Mouse (Mus musculus) limb, embryonic 15.5 days (tissue): Measurements from ENCODE around the gene Thap8. TPM values are rescaled to one million over a fixed set of nuclear protein-coding genes. Genes with fewer than 3 reads are reported as not detected.

Source experiments
- ATAC-seq: fragments of 200-750 bp; cut with Nextera tagmentation; 2 replicates; pipeline ENCODE4 v1.8.0; 2017; ENCODE audit warnings: low read depth, moderate TSS enrichment; ENCODE audit not compliant: insufficient number of reproducible peaks, low FRiP score, low TSS enrichment
- H3K27ac ChIP-seq: fragments of 300-500 bp; sonication (generic); 2 replicates; pipeline ENCODE4 v1.5.1; 2015; ENCODE audit warnings: moderate library complexity, mild to moderate bottlenecking, inconsistent platforms
- H3K27me3 ChIP-seq: fragments of 300-500 bp; sonication (generic); 2 replicates; pipeline ENCODE4 v1.6.1; 2015; ENCODE audit warnings: inconsistent platforms
- H3K36me3 ChIP-seq: fragments of 300-500 bp; sonication (generic); 2 replicates; pipeline ENCODE4 v1.6.1; 2015; ENCODE audit warnings: inconsistent platforms
- H3K4me1 ChIP-seq: fragments of 300-500 bp; sonication (generic); 2 replicates; pipeline ENCODE4 v1.6.1; 2015; ENCODE audit warnings: inconsistent platforms
- H3K4me2 ChIP-seq: fragments of 300-500 bp; sonication (generic); 2 replicates; pipeline ENCODE4 v1.6.1; 2015; ENCODE audit warnings: mild to moderate bottlenecking, inconsistent platforms
- H3K4me3 ChIP-seq: fragments of 300-500 bp; sonication (generic); 2 replicates; pipeline ENCODE4 v1.5.1; 2015; ENCODE audit warnings: mild to moderate bottlenecking, inconsistent platforms
- H3K9ac ChIP-seq: fragments of 300-500 bp; sonication (generic); 2 replicates; pipeline ENCODE4 v1.6.1; 2015; ENCODE audit warnings: inconsistent platforms
- H3K9me3 ChIP-seq: fragments of 300-500 bp; sonication (generic); 2 replicates; pipeline ENCODE4 v1.6.1; 2016; ENCODE audit warnings: inconsistent platforms
- WGBS: fragments of 180-500 bp; shearing (Covaris S2); methylation state at CpG from one replicate; pipeline ENCODE4 v1.1.7; 2015; 5-methylcytosine and 5-hydroxymethylcytosine counted together
- polyA plus RNA-seq: library from polyadenylated mRNA; unstranded; fragments of >200 nt; fragmentation: Nextera tagmentation; extraction: Ambion mirVana; gene quantifications from 2 replicates; pipeline ENCODE4 v1.2.1, GENCODE M21; 2015

The Thap8 gene
- polyA plus RNA-seq, 1 experiment from 2014 or later: 0.26 TPM

- no peak for ATAC-seq
- Histone ChIP-seq H3K27ac (no peak overlapping the region), H3K4me3 (no peak overlapping the region), H3K4me1 (no peaks in the 10 kb centered on the region), H3K27me3 (no peaks in the 10 kb centered on the region), H3K4me2 (no peak overlapping the region), H3K36me3 (peaks cover 23% of the 10 kb centered on the region; the same call in 1 of the 2 replicates), H3K9ac (no peak overlapping the region), H3K9me3 (no peaks in the 10 kb centered on the region)
- WGBS: 91% methylated on average over 2 of the region's 2 CpGs
Observed at GRCm38 (mm10) chr7:30265041-30265440, 14.9 kb upstream of the Thap8 start.

DNA sequence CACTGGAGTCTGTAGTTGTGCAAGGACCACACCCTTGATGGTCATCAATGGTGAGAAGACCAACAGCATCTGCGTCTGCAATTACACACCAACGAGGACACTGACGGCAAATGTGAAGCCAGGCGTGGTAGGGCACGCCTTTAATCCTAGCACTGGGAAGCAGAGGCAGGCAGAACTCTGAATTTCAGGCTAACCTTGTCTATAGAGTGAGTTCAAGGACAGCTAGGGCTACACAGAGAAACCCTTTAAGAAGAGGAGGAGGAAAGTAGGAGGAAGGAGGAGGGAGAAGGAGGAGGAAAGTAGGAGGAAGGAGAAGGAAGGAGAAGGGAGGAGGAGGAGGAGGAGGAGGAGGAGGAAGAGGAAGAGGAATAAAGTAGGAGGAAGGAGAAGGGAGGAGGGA, 14.4 kb upstream of the Thap8 start:
- H3K36me3 ChIP-seq: peaks cover 28% of the 10 kb centered on the region

DNA sequence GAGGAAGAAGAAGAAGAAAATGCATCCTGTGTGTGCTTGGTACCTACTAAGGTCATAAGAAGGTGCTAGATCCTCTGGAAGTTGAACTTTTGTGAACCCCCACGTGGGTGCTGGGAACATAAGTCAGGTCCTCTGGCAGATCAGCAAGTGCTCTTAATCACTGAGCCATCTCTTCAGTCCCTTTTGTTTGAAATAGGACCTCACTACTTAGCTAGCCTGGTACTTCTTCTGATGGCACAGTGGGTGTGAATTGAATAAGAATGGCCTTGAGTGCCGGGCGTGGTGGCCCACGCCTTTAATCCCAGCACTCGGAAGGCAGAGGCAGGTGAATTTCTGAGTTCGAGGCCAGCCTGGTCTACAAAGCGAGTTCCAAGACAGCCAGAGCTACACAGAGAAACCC, 14.0 kb upstream of the Thap8 start:
- no peak overlapping the region for H3K9ac ChIP-seq

More for the DNA sequence above, 14.4 kb upstream of the Thap8 start:
- ATAC-seq: no peak
- H3K4me1 ChIP-seq: no peaks in the 10 kb centered on the region
- H3K27ac ChIP-seq: no peak overlapping the region
- no peak overlapping the region for H3K4me2 ChIP-seq
- no peak overlapping the region for H3K4me3 ChIP-seq
- no peaks in the 10 kb centered on the region for H3K9me3 ChIP-seq
- H3K9ac ChIP-seq: no peak overlapping the region
- H3K27me3 ChIP-seq: no peaks in the 10 kb centered on the region
- WGBS: 98% methylated on average over 5 of the region's 5 CpGs

GRCm38 (mm10) chr7:30266780-30267179, 13.1 kb upstream of the Thap8 start:
- peaks cover 29% of the 10 kb centered on the region for H3K36me3 ChIP-seq
- no peak for ATAC-seq
- H3K9ac ChIP-seq: no peak overlapping the region
- H3K9me3 ChIP-seq: no peaks in the 10 kb centered on the region
- H3K4me3 ChIP-seq: no peak overlapping the region
- no peaks in the 10 kb centered on the region for H3K27me3 ChIP-seq
- H3K27ac ChIP-seq: no peak overlapping the region
- H3K4me1 ChIP-seq: no peaks in the 10 kb centered on the region
- 80% methylated on average over 3 of the region's 3 CpGs for WGBS
- H3K4me2 ChIP-seq: no peak overlapping the region

More for the DNA sequence above, 14.0 kb upstream of the Thap8 start:
- H3K27ac ChIP-seq: no peak overlapping the region
- H3K9me3 ChIP-seq: no peaks in the 10 kb centered on the region
- no peak overlapping the region for H3K4me2 ChIP-seq
- H3K36me3 ChIP-seq: peaks cover 30% of the 10 kb centered on the region
- H3K4me1 ChIP-seq: no peaks in the 10 kb centered on the region
- WGBS: 93% methylated on average over 7 of the region's 7 CpGs
- no peak overlapping the region for H3K4me3 ChIP-seq
- ATAC-seq: no peak
- H3K27me3 ChIP-seq: no peaks in the 10 kb centered on the region

GRCm38 (mm10) chr7:30269641-30270040, 10.3 kb upstream of the Thap8 start:
- Histone ChIP-seq H3K27ac (no peak overlapping the region), H3K4me2 (no peak overlapping the region), H3K9me3 (no peaks in the 10 kb centered on the region), H3K4me1 (no peaks in the 10 kb centered on the region), H3K36me3 (peaks cover 19% of the 10 kb centered on the region; the same call in 1 of the 2 replicates), H3K27me3 (no peaks in the 10 kb centered on the region), H3K9ac (no peak overlapping the region), H3K4me3 (no peak overlapping the region)
- 85% methylated on average over 4 of the region's 4 CpGs for WGBS
- no peak for ATAC-seq

GRCm38 (mm10) chr7:30274383-30274782, 5.5 kb upstream of the Thap8 start:
- Histone ChIP-seq H3K9me3 (no peaks in the 10 kb centered on the region), H3K36me3 (peaks cover 15% of the 10 kb centered on the region; the same call in 1 of the 2 replicates), H3K4me3 (no peak overlapping the region), H3K27me3 (no peaks in the 10 kb centered on the region), H3K27ac (no peak overlapping the region), H3K4me2 (no peak overlapping the region), H3K4me1 (no peaks in the 10 kb centered on the region), H3K9ac (no peak overlapping the region)
- no peak for ATAC-seq
- WGBS: 70% methylated on average over 6 of the region's 6 CpGs

- Histone ChIP-seq H3K9ac (no peak overlapping the region), H3K4me3 (no peak overlapping the region), H3K27me3 (no peaks in the 10 kb centered on the region), H3K36me3 (no peaks in the 10 kb centered on the region), H3K4me1 (peaks cover 16% of the 10 kb centered on the region), H3K27ac (no peak overlapping the region), H3K9me3 (no peaks in the 10 kb centered on the region), H3K4me2 (peak overlapping the region; percentile 92; the same call in 1 of the 2 replicates)
- 40% methylated on average over 2 of the region's 2 CpGs for WGBS
- no peak for ATAC-seq
Observed at GRCm38 (mm10) chr7:30278911-30279310, 983 bp upstream of the Thap8 start.

GRCm38 (mm10) chr7:30279536-30279935, 358 bp upstream of the Thap8 start:
- 0 out of 2 replicates have a peak overlapping the region, but pooled peaks have one; percentile 28 for H3K9ac ChIP-seq
- no peaks in the 10 kb centered on the region for H3K27me3 ChIP-seq
- 0% methylated on average over 6 of the region's 6 CpGs for WGBS
- H3K27ac ChIP-seq: no peak overlapping the region
- H3K4me1 ChIP-seq: peaks cover 16% of the 10 kb centered on the region
- H3K4me3 ChIP-seq: peak overlapping the region; percentile 81
- no peak for ATAC-seq
- no peaks in the 10 kb centered on the region for H3K36me3 ChIP-seq
- H3K4me2 ChIP-seq: peak overlapping the region; percentile 92
- no peaks in the 10 kb centered on the region for H3K9me3 ChIP-seq

- ATAC-seq: peak; percentile 83
- peak overlapping the region; percentile 81 for H3K4me3 ChIP-seq
- peak overlapping the region; percentile 92 for H3K4me2 ChIP-seq
- no peaks in the 10 kb centered on the region for H3K27me3 ChIP-seq
- peak overlapping the region; percentile 96 for H3K27ac ChIP-seq
- under 1% methylated on average over 20 of the region's 20 CpGs for WGBS
- H3K4me1 ChIP-seq: peaks cover 16% of the 10 kb centered on the region
- H3K9ac ChIP-seq: peak overlapping the region; percentile 31
- H3K9me3 ChIP-seq: no peaks in the 10 kb centered on the region
- H3K36me3 ChIP-seq: no peaks in the 10 kb centered on the region
Observed at GRCm38 (mm10) chr7:30280670-30281138, 810 bp downstream of the Thap8 start.

- no peak overlapping the region for H3K4me3 ChIP-seq
- H3K27ac ChIP-seq: peak overlapping the region; percentile 96
- 72% methylated on average over 4 of the region's 4 CpGs for WGBS
Observed at GRCm38 (mm10) chr7:30281522-30281921, 1.6 kb downstream of the Thap8 start.

GRCm38 (mm10) chr7:30282740-30283139, 2.8 kb downstream of the Thap8 start:
- ATAC-seq: no peak
- 67% methylated on average over 7 of the region's 7 CpGs for WGBS
- H3K4me2 ChIP-seq: no peak overlapping the region
- no peaks in the 10 kb centered on the region for H3K36me3 ChIP-seq
- no peak overlapping the region for H3K4me3 ChIP-seq
- no peaks in the 10 kb centered on the region for H3K27me3 ChIP-seq
- no peak overlapping the region for H3K9ac ChIP-seq
- H3K27ac ChIP-seq: no peak overlapping the region
- H3K4me1 ChIP-seq: peaks cover 16% of the 10 kb centered on the region
- H3K9me3 ChIP-seq: no peaks in the 10 kb centered on the region

More at GRCm38 (mm10) chr7:30281522-30281921, 1.6 kb downstream of the Thap8 start:
- peaks cover 16% of the 10 kb centered on the region for H3K4me1 ChIP-seq
- no peaks in the 10 kb centered on the region for H3K27me3 ChIP-seq
- H3K36me3 ChIP-seq: no peaks in the 10 kb centered on the region
- no peak overlapping the region for H3K9ac ChIP-seq
- no peak for ATAC-seq
- H3K9me3 ChIP-seq: no peaks in the 10 kb centered on the region
- H3K4me2 ChIP-seq: 0 out of 2 replicates have a peak overlapping the region, but pooled peaks have one; percentile 92

- Histone ChIP-seq H3K27me3 (no peaks in the 10 kb centered on the region), H3K4me3 (no peak overlapping the region), H3K4me1 (peaks cover 14% of the 10 kb centered on the region), H3K9ac (no peak overlapping the region), H3K4me2 (no peak overlapping the region), H3K36me3 (no peaks in the 10 kb centered on the region), H3K27ac (no peak overlapping the region), H3K9me3 (no peaks in the 10 kb centered on the region)
- 57% methylated on average over 8 of the region's 8 CpGs for WGBS
- ATAC-seq: no peak
Observed at GRCm38 (mm10) chr7:30286701-30287410, 7.0 kb downstream of the Thap8 start.
